Mouse (Mus musculus): ENCODE measurements at regions not wholly inside any gene's neighbourhood (a gene's known extent, or its start where the extent isn't known, plus 50 kb on each side); places are given as distances from the start of the nearest gene placed in this dataset.

DNA sequence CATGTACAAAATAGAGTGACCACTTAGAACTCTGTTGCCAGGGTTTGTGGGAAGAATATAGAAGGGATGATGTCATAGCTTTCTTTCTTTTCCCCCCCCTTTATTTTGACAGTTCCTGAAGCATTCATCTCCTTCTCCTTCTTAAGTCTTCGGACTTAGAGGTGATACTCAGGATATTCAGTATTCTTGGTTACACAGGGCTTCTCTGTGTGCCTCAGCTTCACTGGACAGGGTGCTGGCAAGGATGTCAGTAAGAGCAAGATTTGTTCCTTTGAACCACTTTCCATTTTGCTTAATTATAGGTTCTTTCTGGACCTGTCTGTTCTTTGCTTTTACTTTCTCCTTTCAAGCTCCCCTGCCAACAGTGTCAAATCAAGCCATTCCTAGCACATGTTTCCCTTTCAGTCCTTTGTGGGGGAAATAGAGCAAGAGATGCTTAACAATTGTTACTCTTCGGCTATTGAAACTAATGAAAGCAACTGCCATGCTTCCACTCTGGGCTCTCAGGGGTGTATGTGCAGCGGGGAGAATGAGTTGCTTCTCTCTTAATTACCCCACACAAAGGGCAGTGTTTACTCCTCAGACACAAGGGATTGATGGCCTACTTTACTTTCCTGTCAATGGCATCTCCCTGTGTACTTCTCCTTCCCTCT is 422.8 kb downstream of the Flrt2 start:
- Histone ChIP-seq H3K4me1 (replicated peaks) (no peaks in the 10 kb centered on the region), H3K9me3 (replicated peaks) (no peaks in the 10 kb centered on the region), H3K27me3 (no peaks in the 10 kb centered on the region), H3K9ac (no peak overlapping the region), H3K4me3 (no peak overlapping the region), H3K36me3 (no peaks in the 10 kb centered on the region), H3K4me2 (no peak overlapping the region), H3K27ac (no peak overlapping the region)
- 60% methylated on average over 3 of the region's 3 CpGs for WGBS
- ATAC-seq (replicated peaks; ENCODE audit: insufficient number of reproducible peaks, insufficient read depth, low FRiP score, low read depth): no peak

DNA sequence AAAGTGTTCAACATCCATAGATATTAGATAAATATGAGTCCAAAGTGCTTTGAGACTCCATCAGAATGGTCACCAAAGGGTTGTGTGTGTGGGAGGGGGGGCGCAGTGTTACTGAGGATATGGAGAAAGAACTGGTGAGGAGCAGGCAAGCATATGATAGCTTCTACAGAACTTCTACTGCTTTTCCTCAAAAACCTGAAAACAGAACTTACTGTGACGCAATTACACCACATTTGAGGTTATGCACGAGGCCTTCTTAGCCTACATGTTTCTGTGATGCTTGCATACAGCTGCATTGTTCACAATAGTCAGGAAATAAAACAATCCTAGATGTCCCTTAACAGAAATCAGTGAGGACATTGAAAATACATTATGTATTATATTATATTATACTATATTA is 425.5 kb downstream of the Flrt2 start:
- Histone ChIP-seq H3K4me1 (replicated peaks) (no peaks in the 10 kb centered on the region), H3K27me3 (no peaks in the 10 kb centered on the region), H3K4me2 (no peak overlapping the region), H3K9me3 (replicated peaks) (no peaks in the 10 kb centered on the region), H3K4me3 (no peak overlapping the region), H3K9ac (no peak overlapping the region), H3K27ac (no peak overlapping the region), H3K36me3 (no peaks in the 10 kb centered on the region)
- WGBS: 74% methylated on average over 3 of the region's 3 CpGs
- ATAC-seq (replicated peaks; ENCODE audit: insufficient number of reproducible peaks, insufficient read depth, low FRiP score, low read depth): no peak

DNA sequence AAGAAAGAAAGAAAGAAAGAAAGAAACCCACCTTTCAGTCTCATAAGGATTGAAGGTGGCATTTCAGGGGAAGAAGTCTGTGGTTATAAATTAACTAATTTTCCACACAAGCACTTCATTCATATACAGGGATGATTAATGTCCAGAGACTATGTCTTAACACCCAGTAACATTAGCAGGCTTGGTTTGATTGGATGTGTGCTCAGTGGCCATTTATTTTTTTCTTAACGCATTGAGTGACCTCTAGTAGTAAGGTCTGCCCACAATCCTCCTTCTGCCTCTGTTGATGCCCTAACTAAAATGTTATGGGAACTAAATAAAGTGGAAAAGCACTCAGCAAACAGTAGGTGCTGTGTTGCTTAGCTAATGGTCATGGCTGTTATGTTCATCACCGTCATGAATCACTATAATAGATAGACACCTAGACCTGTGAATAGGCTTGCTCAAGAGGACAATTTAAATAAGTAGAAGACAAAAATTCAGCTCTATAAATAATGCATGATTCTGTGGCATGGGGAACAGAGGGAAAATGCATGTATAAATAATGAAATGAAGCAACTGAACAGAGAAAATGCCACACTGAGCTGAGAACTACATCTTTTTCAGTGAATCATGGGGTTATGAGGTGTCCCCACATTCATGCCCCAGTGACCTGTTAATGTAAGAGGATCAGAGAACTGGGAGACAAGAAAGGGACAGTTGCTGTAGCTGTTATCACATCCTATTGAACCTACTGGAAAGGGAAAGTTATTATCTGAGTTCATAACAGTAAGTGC is 432.3 kb downstream of the Flrt2 start:
- 73% methylated on average over 2 of the region's 2 CpGs for WGBS
- Histone ChIP-seq H3K9ac (no peak overlapping the region), H3K4me3 (no peak overlapping the region), H3K4me2 (no peak overlapping the region), H3K36me3 (no peaks in the 10 kb centered on the region), H3K27me3 (no peaks in the 10 kb centered on the region), H3K4me1 (replicated peaks) (no peaks in the 10 kb centered on the region), H3K27ac (no peak overlapping the region), H3K9me3 (replicated peaks) (no peaks in the 10 kb centered on the region)
- ATAC-seq (replicated peaks; ENCODE audit: insufficient number of reproducible peaks, insufficient read depth, low FRiP score, low read depth): no peak

DNA sequence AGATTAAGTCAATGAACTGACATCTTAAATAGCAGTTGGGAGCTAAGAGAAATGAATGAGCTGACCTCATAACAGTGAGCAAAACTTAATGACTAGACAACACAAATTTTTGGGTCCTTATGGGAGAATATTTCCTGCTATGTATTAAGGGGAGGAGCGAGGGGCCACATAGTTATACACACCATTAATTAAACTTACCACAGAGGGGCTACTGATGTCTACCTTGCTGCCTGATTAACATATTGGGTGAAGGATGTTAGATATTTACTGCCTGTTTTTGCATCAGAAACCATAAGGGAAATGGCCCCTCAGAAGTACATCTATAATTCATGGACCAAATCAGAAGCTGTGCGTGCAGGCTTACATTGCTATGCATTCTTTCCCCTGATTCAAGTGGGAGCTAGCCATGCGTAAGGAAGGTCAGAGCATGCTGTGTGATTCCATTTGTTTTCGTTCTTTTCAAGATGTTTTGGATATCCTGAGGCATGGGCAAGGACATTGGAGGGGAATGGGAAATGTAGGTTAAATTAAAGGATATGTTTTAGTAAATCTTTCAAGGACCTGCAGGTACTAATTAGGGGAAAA is 437.9 kb downstream of the Flrt2 start:
- 73% methylated on average over 4 of the region's 4 CpGs for WGBS
- H3K36me3 ChIP-seq: no peaks in the 10 kb centered on the region
- no peak overlapping the region for H3K9ac ChIP-seq
- no peak overlapping the region for H3K4me2 ChIP-seq
- no peak overlapping the region for H3K4me3 ChIP-seq
- no peaks in the 10 kb centered on the region for H3K4me1 ChIP-seq (replicated peaks)
- no peaks in the 10 kb centered on the region for H3K9me3 ChIP-seq (replicated peaks)
- H3K27me3 ChIP-seq: no peaks in the 10 kb centered on the region
- no peak overlapping the region for H3K27ac ChIP-seq
- ATAC-seq (replicated peaks; ENCODE audit: insufficient number of reproducible peaks, insufficient read depth, low FRiP score, low read depth): no peak

DNA sequence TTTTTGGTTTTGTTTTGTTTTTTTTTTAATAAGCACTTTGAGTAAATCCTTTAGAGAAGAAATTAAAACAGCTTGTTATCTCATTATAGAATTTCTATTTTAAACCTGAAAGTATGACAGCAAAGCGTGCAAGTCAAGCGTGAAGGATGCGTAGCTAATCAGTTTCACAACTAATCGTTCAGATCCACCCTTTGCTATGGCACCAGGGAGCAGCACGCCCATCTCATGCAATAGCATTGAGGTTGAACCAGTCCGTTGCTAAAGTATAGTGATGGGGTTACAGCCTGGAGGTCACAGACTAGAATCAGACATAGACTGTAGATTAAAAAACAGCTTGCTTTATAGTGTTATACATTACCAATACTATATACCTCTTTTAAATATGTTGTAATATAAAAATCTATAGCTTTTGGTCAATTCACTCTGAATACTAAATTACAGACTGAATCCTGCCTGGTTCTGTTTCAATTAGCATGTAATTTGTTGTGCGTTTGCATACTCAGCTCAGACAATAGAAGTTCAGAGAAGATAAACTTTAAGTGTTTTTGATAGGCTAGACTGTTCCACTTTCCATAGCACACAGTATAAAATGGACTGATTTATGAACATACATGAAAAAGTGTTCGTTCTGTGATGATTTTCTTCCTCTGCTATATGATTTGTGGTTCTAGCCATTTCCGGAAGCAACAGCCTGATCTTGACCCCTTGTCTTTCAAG is 438.9 kb downstream of the Flrt2 start:
- Histone ChIP-seq H3K27me3 (no peaks in the 10 kb centered on the region), H3K4me3 (no peak overlapping the region), H3K27ac (no peak overlapping the region), H3K36me3 (no peaks in the 10 kb centered on the region), H3K4me1 (replicated peaks) (no peaks in the 10 kb centered on the region), H3K4me2 (no peak overlapping the region), H3K9me3 (replicated peaks) (no peaks in the 10 kb centered on the region), H3K9ac (no peak overlapping the region)
- WGBS: 86% methylated on average over 9 of the region's 9 CpGs
- ATAC-seq (replicated peaks; ENCODE audit: insufficient number of reproducible peaks, insufficient read depth, low FRiP score, low read depth): no peak

DNA sequence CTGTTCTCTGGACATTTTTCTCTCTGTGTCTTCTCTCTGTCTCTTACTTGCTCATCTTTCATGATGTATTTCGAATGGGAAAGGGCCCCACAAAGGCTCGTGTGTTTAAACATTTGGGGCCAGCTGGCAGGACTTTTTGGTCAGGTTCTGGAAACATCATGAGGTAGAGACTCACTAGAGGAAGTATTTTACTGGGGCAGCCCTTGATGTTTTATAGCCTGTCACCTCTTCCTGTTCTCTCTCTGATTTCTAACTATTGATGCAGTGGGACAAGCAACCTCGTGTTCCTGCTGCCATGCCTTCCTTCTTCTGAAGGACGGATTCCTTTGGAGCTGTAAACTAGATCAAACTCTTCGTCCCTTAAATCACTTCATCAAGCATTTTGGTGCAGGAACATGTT is 442.1 kb downstream of the Flrt2 start:
- H3K9me3 ChIP-seq (replicated peaks): no peaks in the 10 kb centered on the region
- no peak overlapping the region for H3K4me3 ChIP-seq
- H3K27me3 ChIP-seq: no peaks in the 10 kb centered on the region
- ATAC-seq (replicated peaks; ENCODE audit: insufficient number of reproducible peaks, insufficient read depth, low FRiP score, low read depth): no peak
- no peaks in the 10 kb centered on the region for H3K4me1 ChIP-seq (replicated peaks)
- H3K4me2 ChIP-seq: no peak overlapping the region
- H3K27ac ChIP-seq: no peak overlapping the region
- WGBS: 52% methylated on average over 5 of the region's 5 CpGs
- H3K9ac ChIP-seq: no peak overlapping the region
- H3K36me3 ChIP-seq: no peaks in the 10 kb centered on the region

DNA sequence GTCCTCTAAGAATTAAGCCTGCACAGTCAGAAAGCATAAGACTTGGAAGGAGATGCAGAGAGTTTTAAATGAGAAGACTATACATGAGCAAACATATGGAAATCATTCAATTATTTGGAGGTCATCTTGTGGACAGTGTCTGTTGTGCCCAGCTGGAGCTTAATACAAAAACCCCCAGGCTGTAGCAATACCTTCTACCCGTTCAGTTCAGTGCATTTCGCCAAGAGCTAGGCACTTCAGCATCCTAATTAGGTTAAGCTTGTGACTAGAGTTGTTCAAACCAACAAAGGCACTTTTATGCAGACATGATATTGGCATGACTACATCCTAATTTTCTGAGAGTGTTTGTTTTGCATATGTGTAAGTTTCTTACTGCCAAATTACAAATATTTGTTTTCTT is 449.7 kb downstream of the Flrt2 start:
- Histone ChIP-seq H3K27ac (no peak overlapping the region), H3K4me1 (replicated peaks) (no peaks in the 10 kb centered on the region), H3K4me2 (no peak overlapping the region), H3K4me3 (no peak overlapping the region), H3K9me3 (replicated peaks) (no peaks in the 10 kb centered on the region), H3K9ac (no peak overlapping the region), H3K36me3 (no peaks in the 10 kb centered on the region), H3K27me3 (no peaks in the 10 kb centered on the region)
- WGBS: 85% methylated on average over 2 of the region's 2 CpGs
- no peak for ATAC-seq (replicated peaks; ENCODE audit: insufficient number of reproducible peaks, insufficient read depth, low FRiP score, low read depth)

DNA sequence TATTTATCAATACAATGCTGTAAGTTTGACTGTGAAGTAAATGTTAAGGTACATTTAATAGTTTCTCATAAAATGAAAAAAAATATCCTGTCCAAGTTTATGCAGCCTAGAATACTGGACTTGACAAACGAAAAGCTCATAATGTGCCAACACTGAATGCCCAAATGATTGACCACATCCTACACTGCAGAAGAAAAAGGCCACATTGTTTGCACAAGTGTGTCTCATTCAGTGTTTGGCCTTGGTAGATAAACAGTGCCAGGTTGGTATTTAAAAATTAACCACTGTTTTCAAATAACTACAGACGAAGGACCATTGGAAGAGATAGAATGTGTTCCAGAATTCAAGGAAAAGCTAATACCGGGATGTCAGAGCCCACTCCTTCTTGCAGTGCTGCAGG is 462.1 kb downstream of the Flrt2 start:
- Histone ChIP-seq H3K4me1 (replicated peaks) (no peaks in the 10 kb centered on the region), H3K36me3 (no peaks in the 10 kb centered on the region), H3K27me3 (no peaks in the 10 kb centered on the region), H3K4me3 (no peak overlapping the region), H3K9me3 (replicated peaks) (no peaks in the 10 kb centered on the region), H3K9ac (no peak overlapping the region), H3K27ac (no peak overlapping the region), H3K4me2 (no peak overlapping the region)
- 74% methylated on average over 3 of the region's 3 CpGs for WGBS
- no peak for ATAC-seq (replicated peaks; ENCODE audit: insufficient number of reproducible peaks, insufficient read depth, low FRiP score, low read depth)

DNA sequence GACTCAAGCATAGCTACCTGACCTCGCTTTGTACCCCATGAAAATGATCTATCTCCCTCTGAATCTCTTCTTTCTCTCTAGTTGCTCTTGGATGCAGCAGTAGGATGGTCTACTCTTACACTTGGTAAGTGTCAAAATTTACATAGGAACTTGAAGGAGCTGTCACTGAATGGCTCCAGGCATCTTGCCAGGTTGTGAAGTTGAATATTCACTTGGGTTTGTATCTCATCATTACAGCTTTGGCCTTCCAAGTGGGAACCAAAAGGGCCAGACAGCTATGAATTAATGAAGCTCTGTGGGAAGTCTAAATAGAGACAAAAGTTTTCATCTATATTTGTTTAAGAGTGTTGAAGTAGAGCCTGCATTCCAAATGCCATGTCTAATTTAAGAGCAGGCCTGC is 475.5 kb downstream of the Flrt2 start:
- no peak overlapping the region for H3K4me3 ChIP-seq
- no peak; the same call in 1 of the 2 replicates for ATAC-seq (replicated peaks; ENCODE audit: insufficient number of reproducible peaks, insufficient read depth, low FRiP score, low read depth)
- H3K9me3 ChIP-seq (replicated peaks): no peaks in the 10 kb centered on the region
- no peak overlapping the region for H3K4me2 ChIP-seq
- no peaks in the 10 kb centered on the region for H3K36me3 ChIP-seq
- H3K4me1 ChIP-seq (replicated peaks): peaks cover 4% of the 10 kb centered on the region; the same call in 1 of the 2 replicates
- no peak overlapping the region for H3K9ac ChIP-seq
- peak overlapping the region; percentile 62 for H3K27ac ChIP-seq
- 67% methylated on average over 1 of the region's 1 CpGs for WGBS
- H3K27me3 ChIP-seq: no peaks in the 10 kb centered on the region

DNA sequence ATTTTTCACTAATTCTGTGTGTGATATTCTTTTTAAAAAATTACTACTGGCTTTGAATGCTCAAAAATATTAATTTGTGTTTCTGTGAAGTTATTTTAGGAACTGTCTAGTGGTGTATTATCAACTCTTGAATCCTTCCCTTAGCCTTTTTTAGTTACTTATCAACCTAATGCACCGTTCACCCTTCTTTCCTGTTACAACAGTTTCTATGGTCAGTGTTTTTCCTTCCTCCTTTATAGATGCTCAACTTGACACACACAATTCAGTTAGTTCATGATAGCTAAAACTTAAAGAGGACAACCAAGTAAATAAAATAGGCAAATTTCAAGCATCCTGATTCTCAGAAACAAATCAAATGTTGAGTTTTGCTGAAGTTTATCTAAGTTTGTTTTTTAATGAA is 506.9 kb downstream of the Flrt2 start:
- no peak overlapping the region for H3K27ac ChIP-seq
- H3K27me3 ChIP-seq: no peaks in the 10 kb centered on the region
- no peak overlapping the region for H3K9ac ChIP-seq
- no peak overlapping the region for H3K4me3 ChIP-seq
- no peak overlapping the region for H3K4me2 ChIP-seq
- H3K36me3 ChIP-seq: no peaks in the 10 kb centered on the region
- no peaks in the 10 kb centered on the region for H3K9me3 ChIP-seq (replicated peaks)
- ATAC-seq (replicated peaks; ENCODE audit: insufficient number of reproducible peaks, insufficient read depth, low FRiP score, low read depth): no peak
- WGBS: 30% methylated on average over 1 of the region's 1 CpGs
- no peaks in the 10 kb centered on the region for H3K4me1 ChIP-seq (replicated peaks)

DNA sequence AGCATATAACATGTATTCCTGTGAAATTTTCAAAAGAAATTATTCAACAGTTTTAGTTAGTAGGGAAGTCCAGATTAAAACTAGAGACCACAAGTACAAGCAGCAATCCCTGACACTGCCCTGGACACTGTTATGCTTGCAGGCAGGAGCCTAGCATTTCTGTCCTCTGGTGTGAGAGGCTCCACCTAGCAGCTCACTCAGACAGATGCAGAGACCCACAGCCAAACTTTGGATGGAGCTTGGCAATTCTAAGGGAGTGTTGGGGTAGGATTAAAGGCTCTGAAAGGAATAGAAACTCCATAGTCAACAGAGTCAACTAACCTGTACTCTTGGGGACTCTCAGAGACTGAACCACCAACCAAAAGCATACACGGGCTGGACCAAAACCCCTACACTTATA is 509.8 kb downstream of the Flrt2 start:
- WGBS: 90% methylated on average over 1 of the region's 1 CpGs
- no peak for ATAC-seq (replicated peaks; ENCODE audit: insufficient number of reproducible peaks, insufficient read depth, low FRiP score, low read depth)
- Histone ChIP-seq H3K4me1 (replicated peaks) (no peaks in the 10 kb centered on the region), H3K9ac (no peak overlapping the region), H3K27me3 (no peaks in the 10 kb centered on the region), H3K4me3 (no peak overlapping the region), H3K9me3 (replicated peaks) (no peaks in the 10 kb centered on the region), H3K36me3 (no peaks in the 10 kb centered on the region), H3K27ac (no peak overlapping the region), H3K4me2 (no peak overlapping the region)
